Mouse (Mus musculus) hindbrain, embryonic 10.5 days (tissue): ENCODE measurements around the gene Ankrd65. TPM values are rescaled to one million over a fixed set of nuclear protein-coding genes. Genes with fewer than 3 reads are reported as not detected.
"Not testable (repeated sequence)": the region's sequence is repeated elsewhere in the genome, so short reads cannot be mapped to it uniquely, and the experiment has no call there.

Source experiments
- DNase-seq: peaks from one replicate; pipeline ENCODE4 v3.0.0-alpha.2; 2017; ENCODE audit warnings: low spot score
- H3K27ac ChIP-seq: fragments of 300-500 bp; sonication (generic); 2 replicates; pipeline ENCODE4 v1.5.1; 2016; ENCODE audit warnings: mild to moderate bottlenecking, moderate library complexity
- H3K27me3 ChIP-seq: fragments of 300-500 bp; sonication (generic); 2 replicates; pipeline ENCODE4 v1.6.1; 2016; ENCODE audit warnings: mild to moderate bottlenecking; ENCODE audit not compliant: poor library complexity, insufficient read depth, severe bottlenecking
- H3K36me3 ChIP-seq: fragments of 300-500 bp; sonication (generic); 2 replicates; pipeline ENCODE4 v1.6.1; 2016; ENCODE audit warnings: mild to moderate bottlenecking, moderate library complexity
- H3K4me1 ChIP-seq: fragments of 300-500 bp; sonication (generic); replicated peaks from 2 replicates; pipeline ENCODE4 v1.6.1; 2016; ENCODE audit warnings: mild to moderate bottlenecking
- H3K4me3 ChIP-seq: fragments of 300-500 bp; sonication (generic); 2 replicates; pipeline ENCODE4 v1.5.1; 2016; ENCODE audit warnings: mild to moderate bottlenecking, moderate library complexity
- H3K9me3 ChIP-seq: fragments of 300-500 bp; sonication (generic); 2 replicates; pipeline ENCODE4 v1.6.1; 2016; ENCODE audit warnings: mild to moderate bottlenecking, moderate library complexity
- WGBS: fragments of 180-500 bp; shearing (Covaris S2); methylation state at CpG from one replicate; pipeline ENCODE4 v1.1.7; 2016; 5-methylcytosine and 5-hydroxymethylcytosine counted together
- polyA plus RNA-seq: library from polyadenylated mRNA; unstranded; fragments of >200 nt; fragmentation: Nextera tagmentation; extraction: Ambion mirVana; gene quantifications from 2 replicates; pipeline ENCODE4 v1.2.1, GENCODE M21; 2016

Ankrd65 gene
- polyA plus RNA-seq = 0.18 TPM in 1 of 2 replicates, not detected in the other

GRCm38 (mm10) chr4:155790021-155790489, at the start of gene Ankrd65:
Gene Ankrd65, plus strand, starts transcription at chr4:155790439.
- Histone ChIP-seq H3K27ac (no peak within 1 kb of the TSS), H3K36me3 (no peaks in the 10 kb centered on the region), H3K27me3 (peaks cover 31% of the 10 kb centered on the region), H3K9me3 (no peaks in the 10 kb centered on the region), H3K4me1 (peaks cover 10% of the 10 kb centered on the region), H3K4me3 (no peak within 1 kb of the TSS)
- 73% methylated on average over 3 of the region's 3 CpGs for WGBS
- no peak for DNase-seq

- Histone ChIP-seq H3K4me1 (peaks cover 17% of the 10 kb centered on the region), H3K36me3 (peaks cover 73% of the 10 kb centered on the region)
- 91% methylated on average over 10 of the region's 10 CpGs for WGBS
- not testable (repeated sequence) for H3K4me3 ChIP-seq, H3K9me3 ChIP-seq, H3K27me3 ChIP-seq, H3K27ac ChIP-seq, DNase-seq
Measured at GRCm38 (mm10) chr4:155740681-155741080, 49.6 kb upstream of the Ankrd65 start.

GRCm38 (mm10) chr4:155742684-155743083, 47.6 kb upstream of the Ankrd65 start:
- no peak for DNase-seq
- no peaks in the 10 kb centered on the region for H3K9me3 ChIP-seq
- H3K27ac ChIP-seq = no peak overlapping the region
- WGBS = 94% methylated on average over 5 of the region's 5 CpGs
- no peak overlapping the region for H3K4me3 ChIP-seq
- H3K36me3 ChIP-seq = peaks cover 93% of the 10 kb centered on the region
- H3K4me1 ChIP-seq = peaks cover 7% of the 10 kb centered on the region; the same call in 1 of the 2 replicates
- H3K27me3 ChIP-seq = no peaks in the 10 kb centered on the region

- 91% methylated on average over 8 of the region's 8 CpGs for WGBS
- Histone ChIP-seq H3K4me3 (no peak overlapping the region), H3K36me3 (peaks cover 100% of the 10 kb centered on the region), H3K4me1 (no peaks in the 10 kb centered on the region), H3K27ac (no peak overlapping the region), H3K9me3 (no peaks in the 10 kb centered on the region), H3K27me3 (no peaks in the 10 kb centered on the region)
- no peak for DNase-seq
Measured at GRCm38 (mm10) chr4:155744474-155744873, 45.8 kb upstream of the Ankrd65 start.

- H3K27ac ChIP-seq = no peak overlapping the region
- no peaks in the 10 kb centered on the region for H3K27me3 ChIP-seq
- no peak overlapping the region for H3K4me3 ChIP-seq
- peaks cover 100% of the 10 kb centered on the region for H3K36me3 ChIP-seq
- H3K9me3 ChIP-seq = no peaks in the 10 kb centered on the region
- H3K4me1 ChIP-seq = no peaks in the 10 kb centered on the region
- WGBS = 92% methylated on average over 5 of the region's 5 CpGs
- no peak for DNase-seq
Measured at GRCm38 (mm10) chr4:155745136-155745535, 45.1 kb upstream of the Ankrd65 start.

- DNase-seq = no peak
- peaks cover 100% of the 10 kb centered on the region for H3K36me3 ChIP-seq
Measured at GRCm38 (mm10) chr4:155746036-155746548, 44.1 kb upstream of the Ankrd65 start.

GRCm38 (mm10) chr4:155746575-155747490, 43.4 kb upstream of the Ankrd65 start:
- Histone ChIP-seq H3K9me3 (no peaks in the 10 kb centered on the region), H3K27me3 (no peaks in the 10 kb centered on the region), H3K36me3 (peaks cover 100% of the 10 kb centered on the region), H3K4me3 (no peak overlapping the region), H3K27ac (no peak overlapping the region), H3K4me1 (no peaks in the 10 kb centered on the region)
- DNase-seq = no peak
- WGBS = 90% methylated on average over 17 of the region's 17 CpGs

More at GRCm38 (mm10) chr4:155746036-155746548, 44.1 kb upstream of the Ankrd65 start:
- H3K27me3 ChIP-seq = no peaks in the 10 kb centered on the region
- no peaks in the 10 kb centered on the region for H3K9me3 ChIP-seq
- H3K4me3 ChIP-seq = no peak overlapping the region
- WGBS = 89% methylated on average over 8 of the region's 8 CpGs
- no peak overlapping the region for H3K27ac ChIP-seq
- no peaks in the 10 kb centered on the region for H3K4me1 ChIP-seq

- WGBS = 95% methylated on average over 12 of the region's 12 CpGs
- H3K36me3 ChIP-seq = peaks cover 62% of the 10 kb centered on the region
Measured at GRCm38 (mm10) chr4:155757011-155757410, 33.2 kb upstream of the Ankrd65 start.

GRCm38 (mm10) chr4:155759862-155760612, 30.2 kb upstream of the Ankrd65 start:
- peak overlapping the region; percentile 91 for H3K4me3 ChIP-seq
- H3K36me3 ChIP-seq = peaks cover 34% of the 10 kb centered on the region
- WGBS = 5% methylated on average over 10 of the region's 10 CpGs
- H3K27me3 ChIP-seq = no peaks in the 10 kb centered on the region
- H3K9me3 ChIP-seq = no peaks in the 10 kb centered on the region
- H3K27ac ChIP-seq = peak overlapping the region; percentile 86
- DNase-seq = no peak
- peaks cover 40% of the 10 kb centered on the region for H3K4me1 ChIP-seq

More at GRCm38 (mm10) chr4:155757011-155757410, 33.2 kb upstream of the Ankrd65 start:
- H3K9me3 ChIP-seq = no peaks in the 10 kb centered on the region
- H3K4me3 ChIP-seq = no peak overlapping the region
- no peak overlapping the region for H3K27ac ChIP-seq
- peaks cover 36% of the 10 kb centered on the region for H3K4me1 ChIP-seq
- DNase-seq = no peak
- no peaks in the 10 kb centered on the region for H3K27me3 ChIP-seq

- Histone ChIP-seq H3K27ac (peak within 1 kb of the TSS; percentile 86), H3K4me1 (peaks cover 40% of the 10 kb centered on the region), H3K36me3 (peaks cover 26% of the 10 kb centered on the region), H3K9me3 (no peaks in the 10 kb centered on the region), H3K27me3 (no peaks in the 10 kb centered on the region), H3K4me3 (peak within 1 kb of the TSS; percentile 91)
- peak; percentile 97 for DNase-seq
- under 1% methylated on average over 68 of the region's 68 CpGs for WGBS
Measured at GRCm38 (mm10) chr4:155760613-155761355, 29.5 kb upstream of the Ankrd65 start, which contains the start of gene Atad3a. Gene Atad3a, minus strand, starts transcription at chr4:155761093.

- H3K9me3 ChIP-seq = no peaks in the 10 kb centered on the region
- peaks cover 19% of the 10 kb centered on the region for H3K36me3 ChIP-seq
- no peaks in the 10 kb centered on the region for H3K27me3 ChIP-seq
- H3K4me3 ChIP-seq = peak overlapping the region; percentile 91
- 3% methylated on average over 28 of the region's 28 CpGs for WGBS
- no peak for DNase-seq
- H3K4me1 ChIP-seq = peaks cover 40% of the 10 kb centered on the region
- peak overlapping the region; percentile 86 for H3K27ac ChIP-seq
Measured at GRCm38 (mm10) chr4:155761356-155762099, 28.7 kb upstream of the Ankrd65 start.
